Mouse (Mus musculus) CD4-positive, CD25-positive, alpha-beta regulatory T cell (primary cell): ENCODE data around the gene Wdr19. TPM values are rescaled to one million over a fixed set of nuclear protein-coding genes. Genes with fewer than 3 reads are reported as not detected.

Source experiments
- polyA plus RNA-seq: library from polyadenylated mRNA; unstranded; fragments of 100-300 nt; shearing (Covaris generic); gene quantifications from one replicate; pipeline ENCODE4 v1.2.1, GENCODE M21; 2017

The Wdr19 gene
- 3.7 TPM for polyA plus RNA-seq

DNA sequence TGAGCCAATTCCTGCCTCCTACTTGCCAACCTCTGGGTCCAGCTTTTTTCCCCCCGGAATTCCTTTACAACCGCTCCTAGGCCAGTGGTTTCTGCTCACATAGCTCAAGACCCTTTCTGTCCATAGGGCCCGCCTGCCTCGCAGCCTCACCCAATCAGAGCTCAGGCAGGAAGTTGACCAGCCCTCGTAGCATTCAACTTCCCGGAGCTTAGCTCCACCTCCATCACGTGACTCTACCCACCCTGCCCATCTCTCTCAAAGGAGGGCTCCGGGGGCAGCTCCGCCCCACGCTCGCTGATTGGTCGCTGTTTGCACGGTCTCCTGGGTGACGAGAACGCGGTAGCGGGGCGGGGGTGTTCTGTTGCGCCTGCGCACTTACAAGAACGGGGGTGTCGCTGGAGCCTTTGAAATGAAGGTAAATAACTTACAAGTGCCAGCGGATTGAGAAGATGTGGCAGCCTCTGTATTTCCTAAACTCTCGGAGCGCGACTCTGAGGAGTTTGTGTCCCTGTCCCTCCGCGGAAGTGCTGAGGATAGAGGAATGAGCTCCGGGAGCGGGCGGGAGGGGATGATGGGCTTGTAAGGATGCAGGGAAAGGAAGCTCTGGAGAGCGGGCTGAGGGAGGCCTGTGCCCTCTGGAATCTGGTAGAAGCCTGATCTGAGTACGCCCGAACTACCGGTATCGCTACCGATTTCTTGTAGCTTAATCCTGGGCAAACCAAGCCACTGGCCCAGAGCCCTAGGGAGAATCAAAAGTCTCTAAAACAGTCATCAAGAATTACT, at the start of gene Wdr19:
Gene Wdr19, plus strand, starts transcription at position 351 of the 783 bp plus-strand sequence.

Other genes with a start within 250 kb of the Wdr19 start
- gene Tlr6, start 239.6 kb upstream of the Wdr19 start, polyA plus RNA-seq: 6.2 TPM
- gene Fam114a1, start 229.6 kb upstream of the Wdr19 start, polyA plus RNA-seq: 0.67 TPM
- 18.7 TPM for gene Tmem156, start 107.6 kb upstream of the Wdr19 start, polyA plus RNA-seq
- gene Klhl5, start 92.2 kb upstream of the Wdr19 start, polyA plus RNA-seq: 14.0 TPM
- gene Rfc1, start 136.0 kb downstream of the Wdr19 start, polyA plus RNA-seq: 50.3 TPM
- not detected for gene Klb, start 148.6 kb downstream of the Wdr19 start, polyA plus RNA-seq
- 926 TPM for gene Rpl9, start 191.7 kb downstream of the Wdr19 start, polyA plus RNA-seq
- gene Lias, start 191.8 kb downstream of the Wdr19 start, polyA plus RNA-seq: 53.2 TPM
- gene Ugdh, start 236.3 kb downstream of the Wdr19 start, polyA plus RNA-seq: 45.7 TPM